Mouse (Mus musculus): ENCODE results near the gene Spock1. TPM values are rescaled to one million over a fixed set of nuclear protein-coding genes. Genes with fewer than 3 reads are reported as not detected.

Spock1 gene
- polyA plus RNA-seq, 1 experiment from 2014 or later, result not detected

GRCm38 (mm10) chr13:57734549-57734948 lies 173.6 kb downstream of the Spock1 start:
- DNase-seq, result no peak
- Histone ChIP-seq H3K4me1 (ENCODE audit: insufficient read depth) (no peaks in the 10 kb centered on the region), H3K9me3 (ENCODE audit: low read depth, low read length) (no peaks in the 10 kb centered on the region), H3K36me3 (ENCODE audit: insufficient read depth) (no peaks in the 10 kb centered on the region), H3K4me3 (ENCODE audit: low read depth, low read length) (no peak overlapping the region), H3K27ac (ENCODE audit: low read depth) (no peak overlapping the region), H3K4me2 (no peak overlapping the region), H3K9ac (no peak overlapping the region), H3K27me3 (ENCODE audit: insufficient read depth, low read length) (no peaks in the 10 kb centered on the region)
- ATAC-seq (ENCODE audit: insufficient read depth), result no peak
- TF ChIP-seq CTCF (IDR thresholded peaks at IDR 0.05; ENCODE audit: low read depth), result no peak
- WGBS, result 94% methylated on average over 4 of the region's 4 CpGs

- H3K27ac ChIP-seq (ENCODE audit: low read depth), result no peak overlapping the region
- no peak overlapping the region for H3K4me3 ChIP-seq (ENCODE audit: low read depth, low read length)
- no peaks in the 10 kb centered on the region for H3K9me3 ChIP-seq (ENCODE audit: low read depth, low read length)
- no peaks in the 10 kb centered on the region for H3K4me1 ChIP-seq (ENCODE audit: insufficient read depth)
- TF ChIP-seq CTCF (IDR thresholded peaks at IDR 0.05; ENCODE audit: low read depth), result no peak
- no peaks in the 10 kb centered on the region for H3K27me3 ChIP-seq (ENCODE audit: insufficient read depth, low read length)
- 91% methylated on average over 1 of the region's 1 CpGs for WGBS
- H3K4me2 ChIP-seq, result no peak overlapping the region
- ATAC-seq (ENCODE audit: insufficient read depth), result no peak
- no peak for DNase-seq
- no peak overlapping the region for H3K9ac ChIP-seq
- no peaks in the 10 kb centered on the region for H3K36me3 ChIP-seq (ENCODE audit: insufficient read depth)
These were observed 174.6 kb downstream of the Spock1 start for GRCm38 (mm10) chr13:57733521-57733920.

- WGBS, result 65% methylated on average over 2 of the region's 2 CpGs
- DNase-seq (no peak), ATAC-seq (ENCODE audit: insufficient read depth) (no peak)
- H3K36me3 ChIP-seq (ENCODE audit: insufficient read depth), result no peaks in the 10 kb centered on the region
- no peaks in the 10 kb centered on the region for H3K27me3 ChIP-seq (ENCODE audit: insufficient read depth, low read length)
- H3K4me1 ChIP-seq (ENCODE audit: insufficient read depth), result no peaks in the 10 kb centered on the region
- no peak overlapping the region for H3K4me3 ChIP-seq (ENCODE audit: low read depth, low read length)
- H3K9ac ChIP-seq, result no peak overlapping the region
- no peak overlapping the region for H3K27ac ChIP-seq (ENCODE audit: low read depth)
- TF ChIP-seq CTCF (IDR thresholded peaks at IDR 0.05; ENCODE audit: low read depth), result no peak
- no peaks in the 10 kb centered on the region for H3K9me3 ChIP-seq (ENCODE audit: low read depth, low read length)
- H3K4me2 ChIP-seq, result no peak overlapping the region
These were observed 175.9 kb downstream of the Spock1 start for GRCm38 (mm10) chr13:57732251-57732650.

- TF ChIP-seq CTCF (IDR thresholded peaks at IDR 0.05; ENCODE audit: low read depth), result no peak
- WGBS, result 95% methylated on average over 11 of the region's 11 CpGs
- no peaks in the 10 kb centered on the region for H3K27me3 ChIP-seq (ENCODE audit: insufficient read depth, low read length)
- H3K9ac ChIP-seq, result no peak overlapping the region
- DNase-seq (no peak), ATAC-seq (ENCODE audit: insufficient read depth) (no peak)
- no peak overlapping the region for H3K4me2 ChIP-seq
- H3K4me1 ChIP-seq (ENCODE audit: insufficient read depth), result no peaks in the 10 kb centered on the region
- no peak overlapping the region for H3K27ac ChIP-seq (ENCODE audit: low read depth)
- no peaks in the 10 kb centered on the region for H3K9me3 ChIP-seq (ENCODE audit: low read depth, low read length)
- no peak overlapping the region for H3K4me3 ChIP-seq (ENCODE audit: low read depth, low read length)
- H3K36me3 ChIP-seq (ENCODE audit: insufficient read depth), result no peaks in the 10 kb centered on the region
These were observed 180.4 kb downstream of the Spock1 start for GRCm38 (mm10) chr13:57727716-57728115.

GRCm38 (mm10) chr13:57726654-57727053 lies 181.5 kb downstream of the Spock1 start:
- ATAC-seq (ENCODE audit: insufficient read depth), result no peak
- H3K36me3 ChIP-seq (ENCODE audit: insufficient read depth), result no peaks in the 10 kb centered on the region
- no peak overlapping the region for H3K9ac ChIP-seq
- peak; percentile 23 for DNase-seq
- H3K4me2 ChIP-seq, result no peak overlapping the region
- no peak for TF ChIP-seq CTCF (IDR thresholded peaks at IDR 0.05; ENCODE audit: low read depth)
- no peak overlapping the region for H3K27ac ChIP-seq (ENCODE audit: low read depth)
- H3K9me3 ChIP-seq (ENCODE audit: low read depth, low read length), result no peaks in the 10 kb centered on the region
- H3K4me1 ChIP-seq (ENCODE audit: insufficient read depth), result 0 out of 2 replicates have a peak, but pooled peaks cover 3% of the 10 kb centered on the region
- WGBS, result 53% methylated on average over 7 of the region's 7 CpGs
- no peak overlapping the region for H3K4me3 ChIP-seq (ENCODE audit: low read depth, low read length)
- no peaks in the 10 kb centered on the region for H3K27me3 ChIP-seq (ENCODE audit: insufficient read depth, low read length)

GRCm38 (mm10) chr13:57722329-57722936 lies 185.7 kb downstream of the Spock1 start:
- Histone ChIP-seq H3K9ac (no peak overlapping the region), H3K27me3 (ENCODE audit: insufficient read depth, low read length) (no peaks in the 10 kb centered on the region), H3K36me3 (ENCODE audit: insufficient read depth) (no peaks in the 10 kb centered on the region), H3K27ac (ENCODE audit: low read depth) (no peak overlapping the region), H3K4me1 (ENCODE audit: insufficient read depth) (0 out of 2 replicates have a peak, but pooled peaks cover 3% of the 10 kb centered on the region), H3K4me3 (ENCODE audit: low read depth, low read length) (no peak overlapping the region), H3K4me2 (no peak overlapping the region), H3K9me3 (ENCODE audit: low read depth, low read length) (no peaks in the 10 kb centered on the region)
- no peak for DNase-seq
- no peak for TF ChIP-seq CTCF (IDR thresholded peaks at IDR 0.05; ENCODE audit: low read depth)
- ATAC-seq (ENCODE audit: insufficient read depth), result no peak
- 50% methylated on average over 17 of the region's 17 CpGs for WGBS

GRCm38 (mm10) chr13:57721524-57722279 lies 186.4 kb downstream of the Spock1 start:
- ATAC-seq (ENCODE audit: insufficient read depth) (no peak), DNase-seq (peak; percentile 51)
- Histone ChIP-seq H3K27ac (ENCODE audit: low read depth) (no peak overlapping the region), H3K4me1 (ENCODE audit: insufficient read depth) (0 out of 2 replicates have a peak, but pooled peaks cover 3% of the 10 kb centered on the region), H3K9ac (no peak overlapping the region), H3K4me3 (ENCODE audit: low read depth, low read length) (no peak overlapping the region), H3K4me2 (no peak overlapping the region), H3K36me3 (ENCODE audit: insufficient read depth) (no peaks in the 10 kb centered on the region), H3K9me3 (ENCODE audit: low read depth, low read length) (no peaks in the 10 kb centered on the region), H3K27me3 (ENCODE audit: insufficient read depth, low read length) (no peaks in the 10 kb centered on the region)
- WGBS, result 50% methylated on average over 20 of the region's 20 CpGs
- TF ChIP-seq CTCF (IDR thresholded peaks at IDR 0.05; ENCODE audit: low read depth), result peak; percentile 78
